Mouse (Mus musculus): ENCODE data around the gene Pcolce.
A peak's percentile ranks its signal among the peaks of the same experiment; 100 is the strongest.
"Not testable (repeated sequence)": the region's sequence is repeated elsewhere in the genome, so short reads cannot be mapped to it uniquely, and the experiment has no call there.

Gene Pcolce

DNA sequence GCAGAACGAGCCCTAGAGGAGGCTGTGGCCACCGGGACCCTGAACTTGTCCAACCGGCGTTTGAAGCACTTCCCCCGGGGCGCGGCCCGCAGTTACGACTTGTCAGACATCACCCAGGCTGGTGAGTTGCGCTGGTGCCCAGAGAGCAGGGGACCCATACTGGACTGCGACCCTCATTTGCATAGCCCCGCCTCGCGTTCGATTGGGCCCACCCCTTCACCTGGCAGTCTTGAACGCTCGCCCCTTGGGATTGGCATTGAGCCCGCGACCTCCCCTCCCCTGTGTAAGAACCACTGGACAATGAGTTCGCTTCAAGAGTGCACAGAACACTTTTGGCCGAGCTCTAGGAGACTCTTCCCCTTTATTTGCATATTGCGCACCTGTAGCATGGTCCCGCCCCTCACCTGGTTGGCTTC lies 15.7 kb upstream of the Pcolce start:
- DNase-seq (ENCODE audit: low spot score): peak; percentile 42

DNA sequence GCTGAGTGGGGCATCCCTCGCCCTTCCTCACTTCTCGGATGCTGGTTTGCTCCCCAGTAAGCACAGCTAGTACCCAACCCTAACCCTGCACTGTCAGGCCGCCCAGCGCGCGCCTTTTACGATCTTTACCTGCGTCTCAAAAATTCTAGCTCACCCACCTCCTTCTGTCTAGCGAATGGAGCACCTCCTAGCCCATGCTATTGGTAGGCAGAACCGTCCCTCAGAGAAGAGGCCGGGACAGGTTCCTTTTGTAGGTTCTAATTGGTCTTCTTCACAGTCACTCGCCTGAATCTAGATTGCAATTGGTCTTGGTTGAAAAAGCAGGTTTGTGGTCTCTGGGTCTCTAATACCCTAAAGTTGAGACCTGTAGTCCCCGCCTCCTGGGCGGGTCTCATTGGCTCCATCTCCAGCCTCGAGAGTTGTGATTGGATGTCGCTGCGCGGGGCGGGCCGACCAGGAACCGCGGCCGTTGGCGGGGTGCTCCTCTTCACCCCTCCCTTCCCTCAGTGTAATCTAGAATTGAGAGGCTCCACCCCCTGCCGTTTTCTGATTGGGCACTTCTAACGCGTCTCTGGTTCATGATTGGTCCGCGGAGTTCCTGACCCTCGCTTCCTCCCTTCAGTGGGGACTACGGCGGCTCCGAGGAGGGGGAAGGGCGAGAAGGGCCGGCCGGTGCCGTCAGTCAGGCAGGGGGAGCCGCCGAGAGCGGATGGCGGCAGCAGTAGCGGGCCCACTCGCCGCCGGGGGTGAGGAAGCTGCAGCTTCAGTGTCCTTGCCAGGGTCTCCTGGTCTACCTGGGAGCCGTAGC lies 15.1 kb upstream of the Pcolce start, which contains the start of the genes Fbxo24, Lrch4 and Gm20605:
Gene Fbxo24 (minus strand): TSS at position 505 of the 808 bp plus-strand sequence.
Gene Lrch4 (plus strand): TSS at position 624 of the 808 bp plus-strand sequence.
Gene Gm20605 (plus strand): TSS at position 678 of the 808 bp plus-strand sequence.
- DNase-seq (ENCODE audit: low spot score): peak; percentile 100

DNA sequence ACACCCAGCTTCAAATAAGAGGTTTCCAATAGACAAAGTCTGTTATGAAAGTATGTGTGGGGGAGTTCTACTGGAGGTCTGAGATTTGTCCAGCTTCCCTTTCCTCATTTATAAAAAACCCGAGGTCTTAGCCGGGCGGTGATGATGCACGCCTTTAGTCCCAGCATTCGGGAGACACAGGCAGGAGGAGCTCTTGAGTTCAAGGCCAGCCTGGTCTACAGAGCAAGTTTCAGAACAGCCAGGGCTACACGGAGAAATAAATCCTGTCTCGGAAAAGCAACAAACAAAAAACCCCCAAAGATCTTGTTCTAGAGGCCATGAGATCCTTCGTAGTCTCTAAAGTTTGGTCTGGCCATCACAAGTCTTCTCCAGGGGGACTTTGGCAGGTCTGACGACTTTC lies 14.4 kb upstream of the Pcolce start:
- no peak for DNase-seq (ENCODE audit: low spot score)

DNA sequence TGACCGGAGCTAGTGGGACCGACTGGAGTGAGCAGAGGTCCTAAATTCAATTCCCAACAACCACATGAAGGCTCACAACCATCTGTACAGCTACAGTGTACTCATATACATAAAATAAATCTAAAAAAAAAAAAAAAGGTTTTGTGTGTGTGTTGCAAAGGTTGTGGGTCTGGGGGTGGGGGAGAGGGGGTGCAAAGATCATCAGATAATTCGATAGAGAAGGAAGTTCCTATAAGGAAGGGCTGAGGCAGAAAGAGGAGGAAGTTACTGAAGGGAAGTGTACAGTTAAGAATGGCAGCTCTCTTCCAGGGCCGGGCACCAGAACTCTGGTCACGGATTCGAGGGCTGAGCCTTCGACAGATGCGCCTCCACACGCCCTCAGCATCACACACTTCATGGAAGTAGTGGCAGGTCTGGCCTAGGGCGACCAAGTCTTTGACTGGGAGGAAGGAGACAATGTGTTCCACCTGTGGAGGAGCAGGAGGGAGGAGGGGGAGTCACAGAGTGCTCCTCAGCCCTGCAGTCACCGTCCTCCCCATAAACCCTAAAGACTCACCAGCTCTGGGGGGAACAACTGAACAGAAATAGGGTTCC lies 10.4 kb upstream of the Pcolce start:
- DNase-seq (ENCODE audit: low spot score): no peak

DNA sequence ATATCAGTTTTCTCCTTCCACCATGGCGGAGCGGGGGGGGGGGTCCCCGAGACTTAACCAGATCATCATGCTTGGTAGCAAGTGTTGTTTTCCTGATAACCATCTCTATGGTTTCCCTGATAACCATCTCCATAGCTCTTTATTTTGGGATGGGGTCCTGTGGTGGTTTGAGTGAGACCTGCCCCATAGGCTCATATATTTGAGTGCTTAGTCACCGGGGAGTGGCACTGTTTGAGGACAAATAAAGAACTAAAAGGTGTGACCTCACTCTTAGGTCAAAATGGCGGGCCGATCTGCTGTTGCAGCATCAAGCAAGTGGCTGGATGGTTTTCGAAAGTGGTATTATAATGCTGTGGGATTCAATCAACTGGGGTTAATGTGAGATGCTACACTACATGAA lies 1.8 kb upstream of the Pcolce start:
- no peak for DNase-seq (ENCODE audit: low spot score)

GRCm38 (mm10) chr5:137614921-137615320 lies 1.3 kb upstream of the Pcolce start:
- not testable (repeated sequence) for DNase-seq (ENCODE audit: low spot score)

GRCm38 (mm10) chr5:137613076-137613475 lies 508 bp downstream of the Pcolce start:
- DNase-seq (ENCODE audit: low spot score): no peak

- DNase-seq (ENCODE audit: low spot score): peak; percentile 63
These were observed 2.4 kb downstream of the Pcolce start for GRCm38 (mm10) chr5:137611245-137611602.

DNA sequence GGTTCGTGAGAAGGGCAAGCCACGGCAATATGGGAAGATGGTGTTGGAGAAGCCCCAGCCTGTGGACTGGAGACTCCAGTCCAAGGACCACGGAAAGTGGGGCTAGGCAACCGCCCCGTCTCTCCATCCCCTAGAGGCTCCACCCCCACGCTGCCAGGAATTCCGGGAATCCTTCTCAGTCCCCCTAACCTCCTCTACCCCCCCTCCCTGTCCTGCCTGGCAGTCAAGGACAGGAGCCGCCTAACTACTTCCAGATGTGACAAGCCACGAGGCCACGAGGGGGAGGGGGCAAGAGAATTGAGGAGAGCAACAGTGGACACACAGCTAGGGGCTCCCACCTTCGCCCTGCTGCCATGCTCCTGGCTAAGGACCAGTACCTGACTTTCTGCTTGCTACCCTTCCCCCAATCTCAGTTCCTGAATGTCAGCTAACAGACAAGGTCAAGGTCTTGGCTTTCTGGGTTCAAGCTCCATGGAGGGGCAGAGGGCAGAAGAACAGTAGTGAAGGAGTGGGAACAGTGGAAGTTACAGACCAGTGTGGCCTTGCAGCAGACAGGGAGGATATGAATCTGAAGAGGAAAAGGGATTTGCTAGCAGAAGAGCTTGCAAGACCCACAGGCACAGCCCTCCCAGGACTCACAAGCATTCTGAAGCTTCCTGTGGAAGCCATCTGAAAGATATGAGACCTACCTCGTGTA lies 2.9 kb downstream of the Pcolce start:
- DNase-seq (ENCODE audit: low spot score): peak; percentile 88

DNA sequence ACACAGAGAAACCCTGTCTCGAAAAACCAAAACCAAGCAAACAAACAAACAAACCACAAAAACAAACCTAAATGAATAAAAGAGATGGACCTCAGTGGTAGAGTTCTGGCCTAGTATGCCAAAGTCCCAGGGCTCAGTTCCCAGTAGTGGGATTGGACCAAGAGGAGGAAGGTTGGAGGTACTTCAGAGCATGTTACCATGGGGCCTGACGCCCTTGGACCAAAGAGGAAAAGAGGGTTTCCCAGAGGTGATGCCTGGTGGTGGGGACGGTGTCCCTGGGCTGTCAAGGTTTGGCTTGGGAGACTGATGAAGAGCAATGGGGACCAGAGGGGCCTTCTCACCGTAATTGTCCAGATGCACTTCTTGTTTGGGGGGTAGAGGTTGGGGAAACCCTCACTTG lies 3.5 kb downstream of the Pcolce start:
- no peak for DNase-seq (ENCODE audit: low spot score)

- DNase-seq (ENCODE audit: low spot score): no peak
These were observed 4.3 kb downstream of the Pcolce start for GRCm38 (mm10) chr5:137609292-137609691.

DNA sequence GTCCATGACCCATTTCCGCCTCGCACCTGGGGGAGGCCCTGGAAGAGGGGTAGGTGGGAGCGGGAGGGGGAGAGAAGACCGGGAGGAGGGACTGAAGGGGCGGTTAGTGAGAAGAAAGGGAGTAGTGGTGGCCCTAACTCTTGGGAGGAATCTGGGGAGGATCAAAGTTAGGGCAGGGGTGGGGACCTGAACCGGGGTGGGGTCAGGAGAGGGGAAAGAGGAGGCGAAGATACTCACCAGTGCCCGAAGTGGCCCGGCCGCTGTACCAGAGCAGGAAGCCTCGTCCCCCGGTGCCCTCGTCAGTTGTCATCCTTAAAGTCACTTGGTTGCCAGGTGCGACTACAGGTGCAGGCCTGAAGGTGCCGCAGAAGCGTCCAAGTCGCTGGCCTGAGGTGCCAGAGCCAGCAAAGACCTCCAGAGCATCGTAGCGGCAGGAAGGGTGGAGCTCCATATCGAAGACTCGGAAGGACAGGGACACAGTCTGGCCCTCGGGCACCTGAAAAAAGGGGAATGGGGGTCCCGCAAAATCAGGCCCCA lies 4.9 kb downstream of the Pcolce start:
- DNase-seq (ENCODE audit: low spot score): no peak

DNA sequence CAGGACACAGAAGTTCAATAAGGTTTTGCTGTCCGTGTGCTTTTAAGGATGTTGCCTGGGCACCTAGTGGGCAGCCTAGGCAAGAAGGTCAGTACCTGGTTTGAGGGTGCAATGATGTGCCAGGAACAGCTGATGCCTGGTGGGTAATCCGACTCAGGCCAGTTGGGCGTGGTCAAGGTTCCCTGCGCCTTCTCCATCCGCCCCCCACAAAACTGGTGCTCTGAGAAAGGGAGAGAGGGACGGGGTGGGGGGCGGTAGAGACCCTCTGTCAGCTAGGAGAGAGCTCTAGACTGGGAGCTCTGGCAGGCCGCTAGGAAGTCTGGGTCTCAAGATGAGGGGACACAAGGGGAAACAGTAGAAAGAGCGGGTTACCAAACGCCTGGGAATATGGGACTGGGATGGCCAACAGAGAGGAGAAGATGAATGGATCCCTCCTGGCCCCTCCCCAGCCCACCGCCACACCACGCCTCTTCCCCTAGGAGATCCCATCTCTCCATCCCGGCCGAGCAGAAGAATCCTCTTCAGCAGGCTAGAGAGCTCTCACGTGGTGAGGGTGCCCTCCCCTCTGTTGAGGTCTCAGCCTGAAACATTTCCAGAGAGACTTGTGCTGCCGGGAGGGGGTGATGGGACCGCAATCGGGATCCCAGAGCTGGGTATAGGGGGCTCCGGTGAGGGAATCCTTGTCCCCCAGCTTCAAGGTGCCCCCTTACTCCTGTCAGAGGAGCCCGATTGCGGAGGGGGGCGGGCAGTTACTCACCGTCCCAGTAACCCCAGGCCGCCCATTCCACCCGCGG lies 5.5 kb downstream of the Pcolce start:
- no peak for DNase-seq (ENCODE audit: low spot score)

- DNase-seq (ENCODE audit: low spot score): no peak
These were observed 12.2 kb downstream of the Pcolce start for GRCm38 (mm10) chr5:137601365-137601729.

DNA sequence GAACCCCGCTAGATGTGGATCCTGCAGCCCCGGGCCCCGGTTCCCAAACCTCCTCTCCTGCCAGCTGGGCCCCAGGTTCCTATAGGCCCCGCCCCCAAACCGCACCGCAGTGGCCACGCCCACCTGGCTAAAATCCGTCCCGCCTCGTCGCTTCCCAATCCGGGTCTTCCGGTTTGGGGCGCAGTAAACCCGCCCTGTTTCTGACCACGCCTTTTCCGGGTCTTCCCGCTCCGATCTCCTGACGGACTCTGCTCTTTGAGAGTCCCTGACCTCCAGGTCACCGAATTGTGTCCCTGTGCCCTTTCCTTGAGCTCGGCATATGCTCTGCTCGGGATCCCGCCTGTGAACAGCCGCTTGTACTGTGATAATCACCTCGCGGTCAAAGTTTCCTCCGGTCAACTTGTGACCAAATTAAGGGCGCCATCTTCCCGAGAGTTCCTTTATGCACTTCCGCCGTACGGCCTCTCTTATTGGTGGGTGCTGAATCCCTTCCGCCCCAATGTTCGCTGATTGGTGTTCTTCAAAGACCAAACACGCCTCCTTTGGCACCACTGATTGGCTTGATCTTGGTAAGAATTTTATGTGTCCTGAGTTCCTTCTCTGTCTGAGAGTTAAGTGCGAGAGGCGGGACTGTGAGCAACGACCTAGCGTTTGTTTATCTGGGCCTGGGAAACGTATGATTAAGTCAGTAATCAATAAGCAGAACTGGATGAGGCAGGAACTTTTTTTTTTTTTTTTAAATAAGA lies 12.8 kb downstream of the Pcolce start, which contains the start of gene Mospd3:
Gene Mospd3 (minus strand): TSS at position 440 of the 746 bp plus-strand sequence.
- peak; percentile 92 for DNase-seq (ENCODE audit: low spot score)

DNA sequence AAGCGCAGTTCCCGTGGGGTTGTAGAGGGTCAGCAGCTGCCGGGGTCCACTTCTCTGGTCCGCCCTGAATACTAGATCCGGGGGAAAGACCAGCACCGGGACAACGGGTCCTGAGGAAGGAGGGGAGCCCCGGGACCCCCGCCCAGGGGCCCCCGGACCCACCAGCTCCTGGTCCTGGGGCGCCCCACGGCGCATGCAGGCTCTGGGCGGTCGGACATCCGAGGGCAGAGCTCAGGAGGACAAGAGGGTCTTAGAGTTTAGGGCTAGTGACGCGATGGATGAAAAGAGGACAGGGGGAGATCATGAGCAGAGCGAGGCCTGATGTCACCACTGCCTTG lies 13.3 kb downstream of the Pcolce start:
- no peak for DNase-seq (ENCODE audit: low spot score)

- DNase-seq (ENCODE audit: low spot score): no peak
These were observed 14.0 kb downstream of the Pcolce start for GRCm38 (mm10) chr5:137599600-137599999.

DNA sequence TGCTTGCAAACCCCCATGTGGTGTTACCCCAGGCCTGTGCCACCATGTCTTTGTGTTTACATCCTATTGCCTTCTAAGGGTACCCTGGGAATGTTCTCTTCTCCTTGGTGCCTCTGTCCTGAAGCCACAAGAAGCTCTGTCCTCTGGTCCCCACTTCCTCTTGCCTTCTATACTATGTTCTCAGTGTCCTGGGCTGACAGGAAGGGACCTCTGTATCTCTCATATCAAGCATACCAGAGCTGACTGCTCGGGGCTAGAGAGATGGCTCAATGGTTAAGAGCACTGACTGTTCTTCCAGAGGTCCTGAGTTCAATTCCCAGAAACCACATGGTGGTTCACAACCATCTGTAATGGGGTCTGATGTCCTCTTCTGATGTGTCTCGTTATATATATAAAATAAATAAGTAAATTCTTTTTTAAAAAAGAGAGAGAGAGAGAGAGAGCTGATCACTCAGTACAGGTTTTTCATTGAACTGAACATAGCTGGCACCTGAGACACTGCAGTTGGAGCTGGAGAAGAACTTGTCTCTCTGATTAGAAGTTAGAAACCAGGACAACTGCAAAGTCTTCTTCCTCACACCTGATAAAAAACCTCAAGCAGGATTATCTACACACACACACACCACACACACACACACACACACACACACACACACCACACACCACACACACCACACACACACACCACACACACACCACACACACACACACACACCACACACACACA lies 15.3 kb downstream of the Pcolce start:
- DNase-seq (ENCODE audit: low spot score): no peak

- no peak for DNase-seq (ENCODE audit: low spot score)
These were observed 16.0 kb downstream of the Pcolce start for GRCm38 (mm10) chr5:137597625-137598024.

DNA sequence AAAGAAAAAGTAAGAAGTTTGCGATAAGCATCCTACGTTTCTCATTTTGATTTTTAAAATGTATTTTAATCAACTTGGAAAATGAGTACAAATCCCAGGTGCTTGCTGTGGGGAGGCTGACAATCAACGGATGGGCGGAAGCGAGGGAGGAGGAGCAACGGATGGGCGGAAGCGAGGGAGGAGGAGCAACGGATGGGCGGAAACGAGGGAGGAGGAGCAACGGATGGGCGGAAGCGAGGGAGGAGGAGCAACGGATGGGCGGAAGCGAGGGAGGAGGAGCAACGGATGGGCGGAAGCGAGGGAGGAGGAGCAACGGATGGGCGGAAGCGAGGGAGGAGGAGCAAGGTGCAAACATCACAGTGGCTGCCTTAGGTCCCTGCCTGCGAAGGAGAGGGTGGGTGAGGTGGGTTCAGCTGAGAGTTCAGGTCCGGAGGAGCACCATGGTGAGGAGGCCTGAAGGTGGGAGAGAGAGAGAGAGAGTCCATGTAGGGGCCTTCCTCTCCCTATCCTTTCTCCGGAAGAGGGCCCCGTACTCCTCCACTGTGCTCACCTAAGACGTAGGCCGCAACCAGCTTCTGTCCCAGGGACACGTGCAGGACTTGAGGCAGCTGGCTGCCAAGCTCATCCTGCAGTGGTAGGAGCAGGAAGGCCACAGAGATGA lies 16.9 kb downstream of the Pcolce start:
- DNase-seq (ENCODE audit: low spot score): no peak
